Mouse (Mus musculus) cortical plate, adult 2 months (tissue): ENCODE measurements around the gene Lbx1.

ENCODE experiments used
- CTCF ChIP-seq: fragments of 200-500 bp; IDR thresholded peaks from 2 replicates; pipeline ENCODE4 v1.5.1; 2011; ENCODE audit warnings: mild to moderate bottlenecking, control low read depth, low read length; ENCODE audit not compliant: insufficient read depth; ENCODE audit errors: extremely low read depth
- POLR2A ChIP-seq: fragments of 200-500 bp; IDR thresholded peaks from 2 replicates; pipeline ENCODE4 v1.6.1; 2011; ENCODE audit warnings: mild to moderate bottlenecking, low read length, control low read depth; ENCODE audit not compliant: insufficient read depth; ENCODE audit errors: extremely low read depth

DNA sequence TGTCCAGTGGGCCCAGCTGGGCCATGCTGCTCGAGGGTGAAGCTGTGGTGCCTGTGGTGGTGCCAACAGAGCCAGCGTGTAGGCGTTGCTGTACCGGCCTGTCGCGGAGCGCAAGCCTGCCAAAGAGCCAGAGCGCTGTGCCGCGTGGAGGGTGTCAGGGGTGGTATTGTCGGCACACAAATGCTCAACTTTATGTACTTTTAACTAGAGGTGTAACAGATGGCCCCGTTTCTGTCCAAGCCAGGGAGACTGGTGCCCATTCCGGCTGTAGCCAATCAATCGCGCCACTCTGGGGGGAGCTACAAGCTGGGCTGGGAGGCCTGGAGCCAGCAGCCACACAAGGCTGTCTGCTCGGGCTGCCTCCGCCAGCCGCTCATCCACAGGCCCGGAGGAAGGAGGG is 13.1 kb upstream of the Lbx1 start:
- TF ChIP-seq POLR2A, result no peak
- TF ChIP-seq CTCF, result no peak
